Mouse (Mus musculus) limb, embryonic 11.5 days (tissue): ENCODE data around the gene Tmc7. TPM values are rescaled to one million over a fixed set of nuclear protein-coding genes. Genes with fewer than 3 reads are reported as not detected.

Source experiments
- ATAC-seq: fragments of 200-750 bp; cut with Nextera tagmentation; 2 replicates; pipeline ENCODE4 v1.8.0; 2017; ENCODE audit warnings: low read depth; ENCODE audit not compliant: insufficient number of reproducible peaks, low FRiP score, low TSS enrichment
- DNase-seq: peaks from one replicate; pipeline ENCODE4 v3.0.0-alpha.2; 2015; ENCODE audit warnings: low spot score
- H3K27ac ChIP-seq: fragments of 300-500 bp; sonication (generic); replicated peaks from 2 replicates; pipeline ENCODE4 v1.5.1; 2014; ENCODE audit warnings: low read depth, mild to moderate bottlenecking, low read length
- H3K27me3 ChIP-seq: fragments of 300-500 bp; sonication (generic); 2 replicates; pipeline ENCODE4 v1.6.1; 2014; ENCODE audit warnings: mild to moderate bottlenecking, low read length, mixed read lengths; ENCODE audit not compliant: control insufficient read depth, insufficient read depth
- H3K36me3 ChIP-seq: fragments of 300-500 bp; sonication (generic); 2 replicates; pipeline ENCODE4 v1.6.1; 2014; ENCODE audit warnings: mild to moderate bottlenecking, low read length, moderate library complexity, mixed read lengths; ENCODE audit not compliant: control insufficient read depth, insufficient read depth
- H3K4me1 ChIP-seq: fragments of 300-500 bp; sonication (generic); 2 replicates; pipeline ENCODE4 v1.6.1; 2014; ENCODE audit warnings: low read length, mixed read lengths; ENCODE audit not compliant: control insufficient read depth, insufficient read depth
- H3K4me2 ChIP-seq: fragments of 300-500 bp; sonication (generic); 2 replicates; pipeline ENCODE4 v1.6.1; 2014; ENCODE audit warnings: low read depth, mild to moderate bottlenecking, moderate library complexity; ENCODE audit not compliant: severe bottlenecking
- H3K4me3 ChIP-seq: fragments of 300-500 bp; sonication (generic); 2 replicates; pipeline ENCODE4 v1.5.1; 2014; ENCODE audit warnings: low read depth, low read length
- H3K9ac ChIP-seq: fragments of 300-500 bp; sonication (generic); 2 replicates; pipeline ENCODE4 v1.6.1; 2014; ENCODE audit warnings: mild to moderate bottlenecking, low read length
- H3K9me3 ChIP-seq: fragments of 300-500 bp; sonication (generic); 2 replicates; pipeline ENCODE4 v1.6.1; 2016; ENCODE audit warnings: low read length; ENCODE audit not compliant: control insufficient read depth
- WGBS: fragments of 180-500 bp; shearing (Covaris S2); extraction: QIAGEN DNeasy Blood & Tissue Kit; methylation state at CpG from one replicate; pipeline ENCODE4 v1.1.7; 2014; 5-methylcytosine and 5-hydroxymethylcytosine counted together
- polyA plus RNA-seq: library from polyadenylated mRNA; unstranded; fragments of >200 nt; fragmentation: Nextera tagmentation; extraction: Ambion mirVana; gene quantifications from 2 replicates; pipeline ENCODE4 v1.2.1, GENCODE M21; 2014

The Tmc7 gene
- 4.4 and 4.6 TPM in 2 replicates for polyA plus RNA-seq

GRCm38 (mm10) chr7:118584257-118584907 is at the start of gene Tmc7:
Gene Tmc7, minus strand, starts transcription at chr7:118584736.
- Histone ChIP-seq H3K4me2 (peak within 1 kb of the TSS; percentile 93), H3K27ac (no peak within 1 kb of the TSS), H3K27me3 (no peaks in the 10 kb centered on the region), H3K9ac (peak within 1 kb of the TSS; percentile 71), H3K36me3 (no peaks in the 10 kb centered on the region), H3K9me3 (no peaks in the 10 kb centered on the region), H3K4me1 (0 out of 2 replicates have a peak, but pooled peaks cover 3% of the 10 kb centered on the region), H3K4me3 (peak within 1 kb of the TSS; percentile 62)
- ATAC-seq (peak; percentile 80), DNase-seq (peak; percentile 91)
- 2% methylated on average over 43 of the region's 51 CpGs for WGBS

GRCm38 (mm10) chr7:118633951-118634350 is 49.4 kb upstream of the Tmc7 start:
- Histone ChIP-seq H3K4me3 (no peak overlapping the region), H3K9me3 (no peaks in the 10 kb centered on the region), H3K27ac (no peak overlapping the region), H3K36me3 (no peaks in the 10 kb centered on the region), H3K4me1 (no peaks in the 10 kb centered on the region), H3K27me3 (no peaks in the 10 kb centered on the region), H3K9ac (no peak overlapping the region), H3K4me2 (no peak overlapping the region)
- no peak for DNase-seq
- WGBS, result 85% methylated on average over 7 of the region's 7 CpGs
- no peak for ATAC-seq

GRCm38 (mm10) chr7:118633094-118633493 is 48.6 kb upstream of the Tmc7 start:
- H3K36me3 ChIP-seq, result no peaks in the 10 kb centered on the region
- no peaks in the 10 kb centered on the region for H3K27me3 ChIP-seq
- DNase-seq, result no peak
- H3K4me2 ChIP-seq, result no peak overlapping the region
- no peak overlapping the region for H3K27ac ChIP-seq
- H3K9me3 ChIP-seq, result no peaks in the 10 kb centered on the region
- no peak overlapping the region for H3K4me3 ChIP-seq
- no peak for ATAC-seq
- WGBS, result 86% methylated on average over 9 of the region's 9 CpGs
- H3K4me1 ChIP-seq, result no peaks in the 10 kb centered on the region
- H3K9ac ChIP-seq, result no peak overlapping the region

- WGBS, result 81% methylated on average over 13 of the region's 13 CpGs
- ATAC-seq, result no peak
These were observed 43.2 kb upstream of the Tmc7 start for GRCm38 (mm10) chr7:118627550-118628298.

GRCm38 (mm10) chr7:118621094-118621493 is 36.6 kb upstream of the Tmc7 start:
- H3K4me3 ChIP-seq, result no peak overlapping the region
- H3K4me1 ChIP-seq, result no peaks in the 10 kb centered on the region
- no peak for ATAC-seq
- no peak overlapping the region for H3K4me2 ChIP-seq
- no peak for DNase-seq
- H3K9me3 ChIP-seq, result no peaks in the 10 kb centered on the region
- no peaks in the 10 kb centered on the region for H3K36me3 ChIP-seq
- no peak overlapping the region for H3K9ac ChIP-seq
- H3K27ac ChIP-seq, result no peak overlapping the region
- H3K27me3 ChIP-seq, result no peaks in the 10 kb centered on the region
- 81% methylated on average over 6 of the region's 6 CpGs for WGBS

More at GRCm38 (mm10) chr7:118627550-118628298, 43.2 kb upstream of the Tmc7 start:
- H3K4me3 ChIP-seq, result no peak overlapping the region
- no peak overlapping the region for H3K27ac ChIP-seq
- H3K27me3 ChIP-seq, result no peaks in the 10 kb centered on the region
- no peaks in the 10 kb centered on the region for H3K36me3 ChIP-seq
- DNase-seq, result no peak
- no peaks in the 10 kb centered on the region for H3K9me3 ChIP-seq
- H3K9ac ChIP-seq, result no peak overlapping the region
- H3K4me1 ChIP-seq, result no peaks in the 10 kb centered on the region
- no peak overlapping the region for H3K4me2 ChIP-seq

- H3K4me2 ChIP-seq, result no peak overlapping the region
- H3K4me1 ChIP-seq, result no peaks in the 10 kb centered on the region
- H3K9ac ChIP-seq, result no peak overlapping the region
- ATAC-seq, result no peak
- H3K9me3 ChIP-seq, result no peaks in the 10 kb centered on the region
- no peak overlapping the region for H3K4me3 ChIP-seq
- no peak for DNase-seq
- H3K27me3 ChIP-seq, result no peaks in the 10 kb centered on the region
- H3K36me3 ChIP-seq, result no peaks in the 10 kb centered on the region
- no peak overlapping the region for H3K27ac ChIP-seq
- WGBS, result 93% methylated on average over 7 of the region's 7 CpGs
These were observed 35.8 kb upstream of the Tmc7 start for GRCm38 (mm10) chr7:118620243-118620906.

- no peak overlapping the region for H3K9ac ChIP-seq
- DNase-seq (no peak), ATAC-seq (no peak)
- no peaks in the 10 kb centered on the region for H3K4me1 ChIP-seq
- WGBS, result 84% methylated on average over 5 of the region's 5 CpGs
- no peaks in the 10 kb centered on the region for H3K27me3 ChIP-seq
- no peaks in the 10 kb centered on the region for H3K9me3 ChIP-seq
- no peaks in the 10 kb centered on the region for H3K36me3 ChIP-seq
- no peak overlapping the region for H3K27ac ChIP-seq
- no peak overlapping the region for H3K4me3 ChIP-seq
- no peak overlapping the region for H3K4me2 ChIP-seq
These were observed 33.6 kb upstream of the Tmc7 start for GRCm38 (mm10) chr7:118618104-118618503.

- Histone ChIP-seq H3K4me1 (no peaks in the 10 kb centered on the region), H3K4me2 (no peak overlapping the region), H3K27ac (no peak overlapping the region), H3K27me3 (no peaks in the 10 kb centered on the region), H3K4me3 (no peak overlapping the region), H3K9ac (no peak overlapping the region), H3K36me3 (no peaks in the 10 kb centered on the region), H3K9me3 (no peaks in the 10 kb centered on the region)
- no peak for ATAC-seq
- no peak for DNase-seq
- 83% methylated on average over 13 of the region's 13 CpGs for WGBS
These were observed 29.5 kb upstream of the Tmc7 start for GRCm38 (mm10) chr7:118614076-118614475.
